Mouse (Mus musculus): Measurements from ENCODE around the gene Shc2. TPM values are rescaled to one million over a fixed set of nuclear protein-coding genes. Genes with fewer than 3 reads are reported as not detected.

The Shc2 gene
- not detected in 2 replicates for polyA plus RNA-seq (2012; ENCODE audit: insufficient read depth, insufficient read length, low replicate concordance, missing spikeins)

GRCm38 (mm10) chr10:79637128-79638110 lies at the start of gene Shc2:
TSS of gene Shc2 (minus strand) at chr10:79637918.
- TF ChIP-seq CTCF (IDR thresholded peaks at IDR 0.05; ENCODE audit: insufficient read depth, low read depth, low read length) (no peak), POLR2A (IDR thresholded peaks at IDR 0.05; ENCODE audit: insufficient read depth, low read depth, low read length) (peak; percentile 78)
- H3K4me1 ChIP-seq (ENCODE audit: control insufficient read depth, insufficient read depth, low read length): peaks cover 29% of the 10 kb centered on the region
- peak within 1 kb of the TSS; percentile 77 for H3K27ac ChIP-seq (ENCODE audit: insufficient read depth, low read depth, low read length)
- peak within 1 kb of the TSS; percentile 87 for H3K4me3 ChIP-seq (ENCODE audit: insufficient read depth, low read depth, low read length)
- WGBS: 1% methylated on average over 116 of the region's 116 CpGs

GRCm38 (mm10) chr10:79687513-79687912 lies 49.8 kb upstream of the Shc2 start:
- TF ChIP-seq POLR2A (IDR thresholded peaks at IDR 0.05; ENCODE audit: insufficient read depth, low read depth, low read length) (no peak), CTCF (IDR thresholded peaks at IDR 0.05; ENCODE audit: insufficient read depth, low read depth, low read length) (no peak)
- Histone ChIP-seq H3K4me1 (ENCODE audit: control insufficient read depth, insufficient read depth, low read length) (peaks cover 14% of the 10 kb centered on the region), H3K4me3 (ENCODE audit: insufficient read depth, low read depth, low read length) (no peak overlapping the region), H3K27ac (ENCODE audit: insufficient read depth, low read depth, low read length) (no peak overlapping the region)
- WGBS: 93% methylated on average over 6 of the region's 6 CpGs

- no peak for TF ChIP-seq POLR2A (IDR thresholded peaks at IDR 0.05; ENCODE audit: insufficient read depth, low read depth, low read length)
- no peak for TF ChIP-seq CTCF (IDR thresholded peaks at IDR 0.05; ENCODE audit: insufficient read depth, low read depth, low read length)
- no peak overlapping the region for H3K4me3 ChIP-seq (ENCODE audit: insufficient read depth, low read depth, low read length)
- H3K27ac ChIP-seq (ENCODE audit: insufficient read depth, low read depth, low read length): no peak overlapping the region
- peaks cover 14% of the 10 kb centered on the region for H3K4me1 ChIP-seq (ENCODE audit: control insufficient read depth, insufficient read depth, low read length)
- 73% methylated on average over 1 of the region's 1 CpGs for WGBS
Observed at GRCm38 (mm10) chr10:79686691-79687090, 49.0 kb upstream of the Shc2 start.

GRCm38 (mm10) chr10:79686219-79686618 lies 48.5 kb upstream of the Shc2 start:
- WGBS: 89% methylated on average over 2 of the region's 2 CpGs
- H3K27ac ChIP-seq (ENCODE audit: insufficient read depth, low read depth, low read length): no peak overlapping the region
- H3K4me3 ChIP-seq (ENCODE audit: insufficient read depth, low read depth, low read length): no peak overlapping the region
- TF ChIP-seq CTCF (IDR thresholded peaks at IDR 0.05; ENCODE audit: insufficient read depth, low read depth, low read length) (no peak), POLR2A (IDR thresholded peaks at IDR 0.05; ENCODE audit: insufficient read depth, low read depth, low read length) (no peak)
- H3K4me1 ChIP-seq (ENCODE audit: control insufficient read depth, insufficient read depth, low read length): peaks cover 14% of the 10 kb centered on the region

- H3K27ac ChIP-seq (ENCODE audit: insufficient read depth, low read depth, low read length): no peak overlapping the region
- WGBS: 92% methylated on average over 25 of the region's 25 CpGs
- H3K4me3 ChIP-seq (ENCODE audit: insufficient read depth, low read depth, low read length): no peak overlapping the region
- TF ChIP-seq CTCF (IDR thresholded peaks at IDR 0.05; ENCODE audit: insufficient read depth, low read depth, low read length): no peak
- TF ChIP-seq POLR2A (IDR thresholded peaks at IDR 0.05; ENCODE audit: insufficient read depth, low read depth, low read length): no peak
- peaks cover 18% of the 10 kb centered on the region for H3K4me1 ChIP-seq (ENCODE audit: control insufficient read depth, insufficient read depth, low read length)
Observed at GRCm38 (mm10) chr10:79684770-79685600, 47.3 kb upstream of the Shc2 start.

GRCm38 (mm10) chr10:79683726-79684640 lies 46.3 kb upstream of the Shc2 start:
- H3K4me3 ChIP-seq (ENCODE audit: insufficient read depth, low read depth, low read length): no peak overlapping the region
- H3K27ac ChIP-seq (ENCODE audit: insufficient read depth, low read depth, low read length): no peak overlapping the region
- peaks cover 18% of the 10 kb centered on the region for H3K4me1 ChIP-seq (ENCODE audit: control insufficient read depth, insufficient read depth, low read length)
- 82% methylated on average over 6 of the region's 6 CpGs for WGBS
- TF ChIP-seq POLR2A (IDR thresholded peaks at IDR 0.05; ENCODE audit: insufficient read depth, low read depth, low read length) (no peak), CTCF (IDR thresholded peaks at IDR 0.05; ENCODE audit: insufficient read depth, low read depth, low read length) (no peak)

GRCm38 (mm10) chr10:79682916-79683582 lies 45.3 kb upstream of the Shc2 start:
- H3K4me1 ChIP-seq (ENCODE audit: control insufficient read depth, insufficient read depth, low read length): peaks cover 18% of the 10 kb centered on the region
- peak; percentile 16; the same call in 1 of the 2 replicates for TF ChIP-seq CTCF (IDR thresholded peaks at IDR 0.05; ENCODE audit: insufficient read depth, low read depth, low read length)
- no peak for TF ChIP-seq POLR2A (IDR thresholded peaks at IDR 0.05; ENCODE audit: insufficient read depth, low read depth, low read length)
- peak overlapping the region; percentile 62 for H3K4me3 ChIP-seq (ENCODE audit: insufficient read depth, low read depth, low read length)
- WGBS: under 1% methylated on average over 10 of the region's 10 CpGs
- H3K27ac ChIP-seq (ENCODE audit: insufficient read depth, low read depth, low read length): no peak overlapping the region
